Mouse (Mus musculus): ENCODE data around the gene Snrpc.

Gene Snrpc

DNA sequence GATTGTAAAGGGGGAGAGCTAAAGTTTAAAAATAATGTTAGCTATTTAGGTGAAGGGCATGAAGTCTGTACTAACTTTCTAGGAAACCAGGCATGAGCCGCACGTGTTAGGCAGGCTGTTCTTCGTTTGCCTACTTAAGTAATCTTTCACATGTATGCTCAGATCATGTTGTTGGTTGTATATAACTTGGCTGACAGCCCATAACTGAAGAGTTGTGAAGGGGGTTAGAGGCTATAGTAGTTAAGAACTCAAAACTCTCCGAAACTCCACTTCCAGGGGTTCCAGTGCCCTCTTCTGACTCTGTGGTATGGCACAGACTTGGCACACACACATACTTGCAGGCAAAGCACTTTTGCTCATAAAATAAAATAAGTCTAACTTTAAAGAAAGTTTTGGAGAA lies 28.8 kb downstream of the Snrpc start:
- no peak for DNase-seq

DNA sequence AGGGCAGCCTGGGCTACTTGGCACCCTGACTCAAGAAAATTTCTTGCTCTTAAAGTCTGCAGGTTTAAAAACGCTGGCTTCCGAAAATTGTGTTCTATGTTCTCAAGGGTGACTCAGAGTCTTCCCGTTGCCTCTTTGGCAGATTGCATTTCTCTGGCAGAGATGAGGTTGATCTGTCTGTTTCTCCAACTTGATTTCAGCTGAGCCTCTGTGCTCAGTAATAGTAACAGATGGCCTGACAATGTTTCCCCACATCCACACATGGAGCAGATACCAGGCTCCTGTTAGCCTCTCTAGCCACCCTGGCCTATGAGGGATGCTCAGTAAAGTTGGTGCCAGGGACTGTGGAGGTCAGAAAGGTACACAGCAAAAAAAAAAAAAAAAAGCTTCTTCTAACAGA lies 33.9 kb downstream of the Snrpc start:
- DNase-seq: no peak

DNA sequence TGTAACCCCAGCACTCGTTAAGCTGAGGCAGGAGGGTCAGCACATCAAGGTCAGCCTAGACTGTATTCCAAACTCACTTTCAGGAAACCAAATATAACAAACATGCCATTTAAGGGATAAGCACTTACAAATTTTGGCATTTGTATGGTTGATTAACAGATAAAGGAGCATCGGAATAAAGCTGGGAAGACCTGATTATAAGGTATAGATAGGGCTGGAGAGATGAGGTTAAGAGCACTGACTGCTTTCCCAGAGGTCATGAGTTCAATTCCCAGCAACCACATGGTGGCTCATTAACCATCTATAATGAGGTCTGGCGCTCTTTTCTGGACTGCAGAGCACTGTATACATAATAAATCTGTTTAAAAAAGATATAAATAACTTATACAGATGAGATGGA lies 35.6 kb downstream of the Snrpc start:
- DNase-seq: no peak

DNA sequence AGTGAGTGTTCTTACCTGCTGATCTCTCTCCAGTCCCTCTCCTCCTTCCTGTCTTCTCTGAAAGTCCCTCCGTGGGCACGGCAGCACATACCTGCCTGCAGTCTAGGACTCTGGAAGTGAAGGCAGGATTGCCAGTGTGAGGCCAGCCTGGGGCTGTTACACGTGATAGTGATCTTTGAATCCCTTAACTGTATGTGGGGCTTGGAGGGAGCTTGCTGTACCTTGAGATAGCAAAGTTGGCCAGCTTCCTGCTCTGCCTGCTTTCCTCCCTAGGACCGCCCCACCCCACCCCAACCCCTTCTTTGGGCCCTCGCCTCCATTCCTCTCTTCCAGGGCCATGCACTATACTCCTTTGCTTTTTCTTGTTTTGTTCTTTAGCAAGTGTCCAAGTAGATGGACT lies 36.6 kb downstream of the Snrpc start:
- no peak for DNase-seq

DNA sequence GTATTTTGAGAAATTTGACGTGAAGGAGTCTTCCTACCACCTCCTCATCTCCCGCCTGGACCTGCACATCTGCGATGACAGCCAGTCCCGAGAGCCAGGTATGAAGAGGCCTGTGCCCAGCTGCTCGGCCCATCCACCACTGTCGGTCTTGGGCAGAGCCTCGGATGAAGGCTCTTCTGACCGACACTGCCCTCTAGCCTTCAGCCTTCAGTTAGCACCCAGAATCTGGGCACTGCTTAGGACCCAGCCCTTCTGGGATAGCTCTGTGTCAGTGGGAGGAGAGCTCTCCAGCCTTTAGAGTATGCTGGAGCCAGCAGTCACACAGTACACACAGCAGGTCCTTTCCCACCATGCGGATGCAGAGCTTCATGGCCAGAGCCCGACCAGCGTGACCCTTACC lies 43.6 kb downstream of the Snrpc start:
- no peak for DNase-seq

DNA sequence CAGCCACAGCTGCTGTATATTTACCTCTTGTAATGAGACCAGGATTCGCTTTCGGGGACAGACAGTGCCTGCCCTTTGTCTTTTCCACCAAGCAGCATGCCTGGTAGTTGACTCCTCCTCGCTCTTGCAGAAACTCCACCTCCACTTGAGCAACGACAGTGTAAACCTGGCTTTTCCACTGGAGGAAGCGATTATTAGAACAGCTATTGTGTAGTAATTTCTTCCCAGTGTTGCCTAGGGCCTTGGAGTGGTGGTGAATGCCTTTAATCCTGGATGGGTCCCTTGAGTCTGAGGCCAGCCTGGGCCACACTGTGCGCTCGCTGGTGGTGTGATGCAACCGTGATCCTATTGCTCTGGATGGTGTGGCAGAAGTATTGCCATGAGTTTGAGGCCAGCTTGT lies 45.2 kb downstream of the Snrpc start:
- no peak for DNase-seq

DNA sequence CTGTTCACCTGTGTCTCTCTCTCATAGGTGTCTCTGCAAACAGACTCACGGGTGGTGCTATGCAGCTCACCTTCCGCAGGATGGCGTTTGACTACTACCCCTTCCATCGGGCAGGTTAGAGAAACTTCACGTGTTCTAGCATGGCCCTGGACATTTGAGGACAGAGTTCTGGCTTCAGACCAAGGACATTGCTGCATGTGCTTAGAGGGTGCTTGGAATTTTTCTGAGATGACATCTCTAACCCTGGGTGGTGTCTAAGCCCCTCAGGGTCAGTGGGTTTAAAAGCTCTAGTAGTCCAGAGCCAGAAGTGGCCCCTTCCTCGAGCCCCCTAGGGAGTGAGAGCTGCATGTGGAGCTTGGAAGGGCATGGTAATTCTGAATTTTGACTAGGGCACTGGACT lies 46.0 kb downstream of the Snrpc start:
- DNase-seq: no peak

DNA sequence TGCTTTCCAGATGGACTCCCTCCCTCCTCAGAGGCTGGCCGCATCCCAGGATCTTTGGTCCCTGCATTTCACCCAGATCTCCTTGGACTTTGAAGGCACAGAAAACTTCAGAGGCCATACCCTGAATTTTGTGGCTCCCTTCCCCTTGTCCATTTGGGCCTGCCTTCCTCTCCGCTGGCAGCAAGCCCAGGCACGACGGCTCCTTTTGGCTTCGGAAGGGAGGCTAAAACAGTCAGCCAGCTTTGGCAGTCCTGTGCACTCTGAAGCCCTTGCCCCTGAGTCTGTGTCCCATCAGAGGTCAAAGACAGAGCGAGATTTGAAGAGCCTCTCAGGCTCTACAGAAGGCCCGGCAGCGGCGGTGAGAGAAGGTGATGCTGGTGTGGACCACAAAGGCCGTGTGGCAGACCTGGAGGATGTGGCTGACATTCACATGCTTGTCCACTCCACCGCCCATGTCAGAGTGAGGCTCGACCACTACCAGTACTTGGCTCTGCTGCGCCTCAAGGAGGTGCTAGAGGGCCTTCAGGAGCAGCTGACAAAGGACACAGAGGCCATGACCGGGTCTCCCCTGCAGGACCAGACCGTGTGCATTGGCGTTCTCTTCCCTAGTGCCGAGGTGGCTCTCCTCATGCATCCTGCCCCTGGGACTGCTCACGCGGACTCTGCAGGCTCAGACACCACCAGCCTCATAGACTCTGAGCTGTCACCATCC lies 48.7 kb downstream of the Snrpc start:
- DNase-seq: no peak
